Mouse (Mus musculus): Measurements from ENCODE around the gene Acsl4. TPM values are rescaled to one million over a fixed set of nuclear protein-coding genes. Genes with fewer than 3 reads are reported as not detected.

Gene Acsl4
- polyA plus RNA-seq, 1 experiment from 2014 or later, result 13.4 TPM

DNA sequence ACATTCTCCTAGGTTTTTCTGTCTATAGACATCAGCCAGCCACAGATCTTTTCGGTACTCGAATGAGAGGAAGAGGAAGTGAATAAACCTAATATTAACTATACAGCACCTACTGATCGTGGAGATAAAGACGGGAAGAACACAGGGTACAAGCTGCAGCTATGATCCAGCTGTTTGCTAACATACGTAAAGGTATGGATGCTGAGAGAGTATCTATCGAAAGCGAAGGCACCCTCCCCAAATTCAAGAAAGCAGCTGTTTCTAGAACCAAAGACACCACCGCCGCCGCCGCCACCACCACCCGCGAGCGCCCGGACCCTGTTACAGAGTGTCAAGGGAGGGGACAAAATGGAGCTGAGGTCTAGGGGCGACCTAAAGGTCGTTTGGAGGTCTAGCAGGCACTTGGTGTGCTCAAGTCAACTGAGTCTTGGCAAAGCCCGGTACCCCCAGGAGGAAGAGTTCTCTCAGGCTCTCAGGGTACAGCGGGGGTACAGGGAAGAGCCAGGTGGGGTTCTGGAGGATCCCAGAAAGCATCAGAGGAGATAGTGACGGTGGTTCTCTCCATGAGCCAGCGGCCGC, 665 bp downstream of the Acsl4 start:
- no peaks in the 10 kb centered on the region for H3K27me3 ChIP-seq

DNA sequence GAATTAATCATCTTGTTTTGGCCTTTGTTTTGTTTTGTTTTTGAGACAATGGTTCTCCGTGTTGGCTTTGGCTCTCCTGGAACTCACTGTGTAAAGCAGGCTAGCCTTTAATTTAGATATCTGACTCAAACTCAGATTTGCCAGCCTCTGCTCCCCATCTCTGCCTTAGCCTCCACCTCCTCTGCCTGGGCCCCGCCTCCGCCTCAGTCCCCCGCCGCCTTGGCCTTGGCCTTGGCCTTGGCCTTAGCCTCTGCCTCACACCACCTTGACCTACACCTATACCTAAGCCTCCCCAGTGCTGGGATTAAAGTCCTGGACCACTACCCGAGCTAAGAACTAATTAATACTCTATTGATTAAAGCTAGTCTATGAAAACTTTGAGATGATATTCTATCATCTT, 2.2 kb downstream of the Acsl4 start:
- Histone ChIP-seq H3K9me3 (replicated peaks) (no peaks in the 10 kb centered on the region), H3K4me2 (peak overlapping the region; percentile 27), H3K36me3 (replicated peaks) (no peaks in the 10 kb centered on the region), H3K4me1 (replicated peaks) (peaks cover 45% of the 10 kb centered on the region), H3K27me3 (no peaks in the 10 kb centered on the region), H3K9ac (no peak overlapping the region), H3K4me3 (replicated peaks) (no peak overlapping the region), H3K27ac (replicated peaks) (no peak overlapping the region)
- no peak for ATAC-seq (ENCODE audit: insufficient read depth)
- WGBS (ENCODE audit: insufficient replicate concordance), result 71% methylated on average over 6 of the region's 6 CpGs

More for the DNA sequence above, 665 bp downstream of the Acsl4 start:
- 11% methylated on average over 22 of the region's 22 CpGs for WGBS (ENCODE audit: insufficient replicate concordance)
- no peaks in the 10 kb centered on the region for H3K36me3 ChIP-seq (replicated peaks)
- no peaks in the 10 kb centered on the region for H3K9me3 ChIP-seq (replicated peaks)
- peak overlapping the region; percentile 75 for H3K4me3 ChIP-seq (replicated peaks)
- ATAC-seq (ENCODE audit: insufficient read depth), result peak; percentile 8
- peak overlapping the region; percentile 71 for H3K4me2 ChIP-seq
- peak overlapping the region; percentile 81 for H3K9ac ChIP-seq
- H3K27ac ChIP-seq (replicated peaks), result peak overlapping the region; percentile 87
- peaks cover 37% of the 10 kb centered on the region for H3K4me1 ChIP-seq (replicated peaks)

DNA sequence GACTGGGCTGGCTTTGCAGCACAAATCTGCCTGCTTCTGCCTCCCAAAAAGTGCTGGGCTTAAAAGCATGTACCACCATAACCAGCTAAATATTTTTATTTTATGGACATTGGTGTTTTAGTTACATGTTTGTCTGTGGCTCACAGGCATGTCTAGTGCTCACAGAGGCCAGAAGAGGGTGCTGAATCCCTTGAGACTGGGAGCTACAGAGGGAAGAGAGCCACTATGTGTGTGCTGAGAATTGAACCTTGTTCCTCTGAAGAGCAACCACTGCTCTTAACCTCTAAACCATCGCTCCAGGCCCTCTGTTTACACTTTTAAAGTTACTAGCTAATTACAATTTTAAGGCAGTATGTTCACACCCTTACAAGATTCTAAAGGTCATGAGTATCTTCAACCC, 2.7 kb downstream of the Acsl4 start:
- Histone ChIP-seq H3K4me1 (replicated peaks) (peaks cover 46% of the 10 kb centered on the region), H3K27ac (replicated peaks) (no peak overlapping the region), H3K27me3 (no peaks in the 10 kb centered on the region), H3K36me3 (replicated peaks) (no peaks in the 10 kb centered on the region), H3K9me3 (replicated peaks) (no peaks in the 10 kb centered on the region), H3K4me3 (replicated peaks) (no peak overlapping the region), H3K9ac (no peak overlapping the region), H3K4me2 (no peak overlapping the region)
- 65% methylated on average over 1 of the region's 1 CpGs for WGBS (ENCODE audit: insufficient replicate concordance)
- no peak for ATAC-seq (ENCODE audit: insufficient read depth)

DNA sequence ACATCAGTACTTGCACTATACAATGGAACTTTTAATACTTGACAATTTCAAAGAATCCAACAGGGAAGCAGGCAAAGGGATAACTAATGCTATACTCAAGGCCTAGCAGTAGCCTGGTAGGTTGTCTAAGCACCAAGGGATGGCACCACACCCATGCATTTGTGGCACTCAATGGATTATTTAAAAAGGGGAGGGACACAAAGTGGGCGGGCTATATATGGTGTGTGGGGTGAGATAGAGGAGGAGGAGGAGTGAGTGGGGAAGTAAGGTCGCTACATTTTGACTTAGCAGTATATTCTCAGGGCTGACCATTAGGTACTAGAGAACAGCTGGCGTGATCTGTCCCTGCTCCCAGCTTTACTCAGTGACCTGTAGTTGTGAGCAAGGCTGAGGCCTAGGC, 5.4 kb downstream of the Acsl4 start:
- H3K27ac ChIP-seq (replicated peaks), result peak overlapping the region; percentile 54
- peak overlapping the region; percentile 56 for H3K4me2 ChIP-seq
- H3K27me3 ChIP-seq, result no peaks in the 10 kb centered on the region
- H3K4me3 ChIP-seq (replicated peaks), result no peak overlapping the region
- 39% methylated on average over 3 of the region's 3 CpGs for WGBS (ENCODE audit: insufficient replicate concordance)
- no peaks in the 10 kb centered on the region for H3K36me3 ChIP-seq (replicated peaks)
- H3K9ac ChIP-seq, result no peak overlapping the region
- peaks cover 42% of the 10 kb centered on the region for H3K4me1 ChIP-seq (replicated peaks)
- no peaks in the 10 kb centered on the region for H3K9me3 ChIP-seq (replicated peaks)
- ATAC-seq (ENCODE audit: insufficient read depth), result peak; percentile 90

DNA sequence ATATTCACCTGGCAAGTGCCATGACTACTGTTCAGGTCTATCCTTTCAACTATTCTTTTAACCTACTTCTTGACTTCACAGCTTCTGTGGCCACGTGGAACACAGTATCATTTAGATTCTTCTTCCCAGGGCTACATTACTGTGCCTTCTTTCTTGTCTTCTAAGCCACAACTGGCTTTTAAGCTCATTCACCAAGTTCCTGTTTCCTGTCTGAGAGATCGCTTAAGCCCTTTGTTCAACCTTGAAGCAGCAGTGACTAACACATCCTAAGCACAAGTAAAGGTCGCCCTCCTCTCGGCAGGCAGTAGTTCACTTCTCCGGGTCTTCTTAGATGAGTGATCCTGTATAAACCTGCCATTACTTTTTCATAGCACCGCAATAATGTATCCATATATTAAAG, 10.4 kb downstream of the Acsl4 start:
- H3K4me3 ChIP-seq (replicated peaks), result no peak overlapping the region
- no peaks in the 10 kb centered on the region for H3K27me3 ChIP-seq
- H3K9ac ChIP-seq, result no peak overlapping the region
- no peak overlapping the region for H3K27ac ChIP-seq (replicated peaks)
- no peak overlapping the region for H3K4me2 ChIP-seq
- H3K4me1 ChIP-seq (replicated peaks), result peaks cover 17% of the 10 kb centered on the region
- H3K36me3 ChIP-seq (replicated peaks), result no peaks in the 10 kb centered on the region
- WGBS (ENCODE audit: insufficient replicate concordance), result 41% methylated on average over 6 of the region's 6 CpGs
- ATAC-seq (ENCODE audit: insufficient read depth), result no peak
- no peaks in the 10 kb centered on the region for H3K9me3 ChIP-seq (replicated peaks)

DNA sequence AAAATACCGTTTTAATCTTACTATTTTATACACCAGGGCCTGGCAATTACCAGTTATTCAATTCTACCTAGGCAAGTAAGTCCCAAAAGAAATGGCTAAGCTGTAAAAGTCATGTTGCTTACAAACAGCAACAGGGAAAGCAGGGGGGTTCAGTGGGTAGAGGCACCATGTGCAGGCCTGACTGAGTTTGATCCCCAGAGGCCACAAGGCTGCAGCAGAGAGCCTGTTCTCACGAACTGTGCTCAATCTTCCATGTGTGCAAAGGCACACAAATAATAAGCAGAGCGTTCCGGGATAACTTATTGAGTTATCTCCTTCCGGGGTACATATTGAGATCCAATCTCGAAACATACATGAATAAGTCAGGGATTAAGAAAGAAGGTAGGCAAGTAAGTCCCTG, 12.3 kb downstream of the Acsl4 start:
- H3K9me3 ChIP-seq (replicated peaks), result no peaks in the 10 kb centered on the region
- 74% methylated on average over 6 of the region's 6 CpGs for WGBS (ENCODE audit: insufficient replicate concordance)
- ATAC-seq (ENCODE audit: insufficient read depth), result no peak
- H3K4me1 ChIP-seq (replicated peaks), result peaks cover 7% of the 10 kb centered on the region
- H3K9ac ChIP-seq, result no peak overlapping the region
- H3K36me3 ChIP-seq (replicated peaks), result no peaks in the 10 kb centered on the region
- H3K27me3 ChIP-seq, result no peaks in the 10 kb centered on the region
- H3K4me3 ChIP-seq (replicated peaks), result no peak overlapping the region
- H3K27ac ChIP-seq (replicated peaks), result no peak overlapping the region
- no peak overlapping the region for H3K4me2 ChIP-seq

DNA sequence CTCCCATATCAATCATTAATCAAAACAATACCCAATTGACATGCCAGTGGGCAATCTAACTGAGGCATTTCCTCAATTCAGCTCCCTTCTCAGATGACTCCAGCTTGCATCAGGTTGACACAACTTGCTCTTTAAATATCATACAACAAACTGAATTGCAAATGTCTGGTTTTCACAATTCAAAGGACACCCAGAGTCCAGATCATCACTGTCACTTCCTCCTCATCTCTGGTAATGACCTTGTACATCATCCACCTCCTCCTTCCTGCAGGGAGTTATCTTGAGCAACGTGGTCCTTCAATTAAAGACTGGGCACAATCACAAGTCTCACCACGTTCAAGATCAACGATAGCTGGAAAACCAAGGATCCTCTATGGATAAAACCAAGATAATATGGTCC, 13.0 kb downstream of the Acsl4 start:
- WGBS (ENCODE audit: insufficient replicate concordance), result 38% methylated on average over 3 of the region's 3 CpGs
- ATAC-seq (ENCODE audit: insufficient read depth), result no peak

DNA sequence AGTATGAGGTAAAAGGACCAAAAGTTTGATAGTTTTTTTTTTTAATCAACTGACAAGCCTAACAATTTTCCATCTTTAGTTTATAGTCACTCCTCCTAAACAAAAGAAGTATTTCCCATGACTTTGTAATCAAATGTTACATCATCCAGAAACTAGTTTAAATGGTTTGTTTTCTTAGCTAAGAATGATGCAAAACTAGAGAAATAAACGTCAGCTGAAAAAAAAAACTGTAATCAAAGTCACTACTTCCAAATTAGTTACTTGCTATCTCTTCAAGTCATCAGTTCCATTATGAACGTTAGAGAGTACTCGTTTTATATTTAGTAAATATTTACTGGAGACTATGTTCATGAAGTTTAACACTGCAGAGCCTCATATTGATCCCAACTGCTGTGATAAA, 13.6 kb downstream of the Acsl4 start:
- Histone ChIP-seq H3K4me1 (replicated peaks) (peaks cover 8% of the 10 kb centered on the region; the same call in 1 of the 2 replicates), H3K27ac (replicated peaks) (no peak overlapping the region), H3K4me3 (replicated peaks) (no peak overlapping the region), H3K4me2 (no peak overlapping the region), H3K36me3 (replicated peaks) (no peaks in the 10 kb centered on the region), H3K9me3 (replicated peaks) (no peaks in the 10 kb centered on the region), H3K9ac (no peak overlapping the region), H3K27me3 (no peaks in the 10 kb centered on the region)
- ATAC-seq (ENCODE audit: insufficient read depth), result no peak
- whole genome bisulfite sequencing (ENCODE audit: insufficient replicate concordance), result 40% methylated on average over 3 of the region's 3 CpGs

More for the DNA sequence above, 13.0 kb downstream of the Acsl4 start:
- H3K36me3 ChIP-seq (replicated peaks), result no peaks in the 10 kb centered on the region
- peaks cover 8% of the 10 kb centered on the region; the same call in 1 of the 2 replicates for H3K4me1 ChIP-seq (replicated peaks)
- H3K27ac ChIP-seq (replicated peaks), result no peak overlapping the region
- no peak overlapping the region for H3K4me2 ChIP-seq
- no peaks in the 10 kb centered on the region for H3K27me3 ChIP-seq
- H3K4me3 ChIP-seq (replicated peaks), result no peak overlapping the region
- H3K9ac ChIP-seq, result no peak overlapping the region
- H3K9me3 ChIP-seq (replicated peaks), result no peaks in the 10 kb centered on the region

DNA sequence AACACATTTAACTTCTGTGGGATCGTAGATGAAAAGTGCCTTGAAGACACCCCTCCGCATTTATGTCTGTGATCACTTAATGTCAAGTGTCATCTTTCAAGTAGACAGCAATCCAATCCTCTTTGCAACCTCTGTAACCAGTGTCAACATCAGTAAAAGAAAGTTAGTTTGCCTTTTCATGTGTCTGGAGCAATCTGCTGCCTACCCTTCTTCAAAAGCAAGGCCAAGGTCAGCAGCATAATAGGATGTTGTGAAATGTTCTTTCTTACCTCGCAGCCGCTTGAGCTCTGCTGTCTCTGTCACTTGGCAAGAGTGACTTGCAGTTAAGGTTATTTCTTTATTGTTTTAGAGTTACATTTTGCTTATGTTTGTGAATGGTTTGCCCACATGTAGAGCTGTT, 14.8 kb downstream of the Acsl4 start:
- no peaks in the 10 kb centered on the region for H3K9me3 ChIP-seq (replicated peaks)
- ATAC-seq (ENCODE audit: insufficient read depth), result no peak
- H3K27ac ChIP-seq (replicated peaks), result no peak overlapping the region

DNA sequence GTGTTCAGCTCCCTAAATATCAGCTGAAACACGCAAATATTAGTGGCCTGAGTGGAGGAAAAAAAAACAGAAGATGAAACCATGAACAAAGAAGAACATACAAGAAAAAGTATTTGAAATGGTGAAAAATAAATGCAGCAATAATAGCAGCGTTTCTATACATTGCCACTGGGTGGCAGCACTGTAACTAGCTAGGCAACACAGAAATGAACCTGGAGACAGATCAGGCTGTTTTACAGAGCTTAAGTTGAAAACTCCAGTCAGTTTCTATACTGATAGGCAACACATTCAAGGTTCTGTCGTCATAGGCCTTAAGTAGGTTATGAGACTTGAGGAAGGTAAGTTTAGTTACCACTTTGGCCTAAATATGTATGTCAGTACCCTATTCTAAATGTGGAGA, 17.9 kb downstream of the Acsl4 start:
- Histone ChIP-seq H3K36me3 (replicated peaks) (no peaks in the 10 kb centered on the region), H3K27ac (replicated peaks) (no peak overlapping the region), H3K9me3 (replicated peaks) (no peaks in the 10 kb centered on the region), H3K4me1 (replicated peaks) (peaks cover 21% of the 10 kb centered on the region), H3K4me2 (no peak overlapping the region), H3K27me3 (no peaks in the 10 kb centered on the region), H3K9ac (no peak overlapping the region), H3K4me3 (replicated peaks) (no peak overlapping the region)
- 16% methylated on average over 3 of the region's 3 CpGs for WGBS (ENCODE audit: insufficient replicate concordance)
- no peak for ATAC-seq (ENCODE audit: insufficient read depth)

More for the DNA sequence above, 14.8 kb downstream of the Acsl4 start:
- Histone ChIP-seq H3K4me1 (replicated peaks) (0 out of 2 replicates have a peak, but pooled peaks cover 10% of the 10 kb centered on the region), H3K4me3 (replicated peaks) (no peak overlapping the region), H3K36me3 (replicated peaks) (no peaks in the 10 kb centered on the region), H3K4me2 (no peak overlapping the region), H3K9ac (no peak overlapping the region), H3K27me3 (no peaks in the 10 kb centered on the region)
- WGBS (ENCODE audit: insufficient replicate concordance), result 82% methylated on average over 4 of the region's 4 CpGs

DNA sequence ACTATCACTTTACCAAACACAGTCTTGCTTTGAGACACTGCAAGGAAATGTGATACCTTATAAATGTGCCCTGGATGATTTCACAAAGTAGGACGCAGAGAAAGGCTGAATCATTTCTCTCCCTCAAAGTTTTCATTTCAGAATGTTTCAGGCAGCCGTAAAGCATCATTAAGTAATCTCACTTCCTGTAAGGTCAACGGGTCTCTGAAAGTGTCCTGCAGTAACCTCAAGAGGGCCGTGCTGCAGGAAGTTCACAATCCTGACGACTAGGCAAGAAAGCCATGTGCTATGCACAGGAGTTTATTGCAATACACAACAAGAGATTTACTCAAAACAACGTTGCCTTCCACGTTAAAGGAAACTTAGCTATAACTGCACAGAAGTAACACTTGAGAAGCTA, 20.4 kb downstream of the Acsl4 start:
- Histone ChIP-seq H3K9ac (no peak overlapping the region), H3K9me3 (replicated peaks) (no peaks in the 10 kb centered on the region), H3K36me3 (replicated peaks) (no peaks in the 10 kb centered on the region), H3K4me2 (no peak overlapping the region), H3K4me3 (replicated peaks) (no peak overlapping the region), H3K4me1 (replicated peaks) (peaks cover 21% of the 10 kb centered on the region), H3K27me3 (no peaks in the 10 kb centered on the region), H3K27ac (replicated peaks) (no peak overlapping the region; the same call in 1 of the 2 replicates)
- no peak for ATAC-seq (ENCODE audit: insufficient read depth)
- 27% methylated on average over 7 of the region's 7 CpGs for WGBS (ENCODE audit: insufficient replicate concordance)

DNA sequence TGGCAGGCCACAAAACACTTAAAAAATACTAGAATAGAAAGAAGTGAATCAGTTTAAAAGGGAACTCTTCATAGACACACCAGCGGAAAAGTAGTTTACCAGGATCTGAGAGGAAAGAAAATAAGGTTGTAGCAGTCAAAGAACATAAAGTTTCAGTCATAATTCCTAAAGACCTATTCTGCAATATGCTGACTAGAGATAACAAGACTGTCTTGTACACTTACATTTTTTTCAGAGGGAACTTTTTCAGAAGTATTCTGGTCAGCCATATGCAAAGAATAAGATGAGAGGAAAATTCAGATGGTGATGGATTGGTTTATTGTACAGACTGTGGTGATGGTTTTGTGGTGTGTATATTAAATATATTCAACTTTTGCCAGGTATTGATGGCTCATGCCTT, 26.5 kb downstream of the Acsl4 start:
- no peak for ATAC-seq (ENCODE audit: insufficient read depth)
- peak overlapping the region; percentile 41; the same call in 1 of the 2 replicates for H3K27ac ChIP-seq (replicated peaks)

More for the DNA sequence above, 26.5 kb downstream of the Acsl4 start:
- WGBS (ENCODE audit: insufficient replicate concordance), result 37% methylated on average over 1 of the region's 1 CpGs
- Histone ChIP-seq H3K4me3 (replicated peaks) (no peak overlapping the region), H3K36me3 (replicated peaks) (no peaks in the 10 kb centered on the region), H3K4me2 (no peak overlapping the region), H3K9ac (no peak overlapping the region), H3K27me3 (no peaks in the 10 kb centered on the region), H3K4me1 (replicated peaks) (peaks cover 33% of the 10 kb centered on the region), H3K9me3 (replicated peaks) (no peaks in the 10 kb centered on the region)
